In genomic region chr13:97883629-97884028, GRCm38 (mm10) we compare ENCODE assay signal across 27 mouse cellular contexts.
DNase-seq lines count a peak whose midpoint lies in the region; ATAC-seq lines count a peak whose summit lies in the region.
"Had no signal": no experiment of that assay in that cellular context is flagged by ENCODE, and none has a peak within 500 bp of the region (broad histone marks: within the 10 kb centered on the region; RNA-seq: fewer than 3 reads in every experiment).

No protein-coding gene starts in this region.

- H3K4me2 ChIP-seq in lung, embryonic 15.5 days, result no peak overlapping the region
- H3K4me2 ChIP-seq in lung, embryonic 16.5 days (ENCODE audit: low read depth, low read length), result no peak overlapping the region
- H3K4me2 ChIP-seq: embryonic facial prominence, embryonic 13.5 days; forebrain, embryonic 12.5 days; forebrain, embryonic 15.5 days; heart, embryonic 13.5 days; hindbrain, embryonic 12.5 days; hindbrain, embryonic 15.5 days had no signal

- DNase-seq in lung, postnatal 25 days (ENCODE audit: low spot score), result peak; percentile 43
- no peak for DNase-seq in midbrain, embryonic 10.5 days (ENCODE audit: low spot score)
- DNase-seq in heart, postnatal 4 days, result no peak
- DNase-seq: adrenal gland, adult 2 months; adrenal gland, postnatal 14 days; cerebellum, adult 11-12 months; cerebellum, adult 8-10 months; cerebellum, postnatal 10 days; cerebellum, postnatal 36 days; embryo, embryonic 11 days; gastrocnemius, postnatal 10 days; gastrocnemius, postnatal 36 days; heart, adult 2 months; heart, postnatal 14 days had no signal

- no peak overlapping the region for H3K9ac ChIP-seq in lung, embryonic 15.5 days
- no peak overlapping the region for H3K9ac ChIP-seq in lung, embryonic 16.5 days (ENCODE audit: low read length)
- H3K9ac ChIP-seq: embryonic facial prominence, embryonic 13.5 days; forebrain, embryonic 12.5 days; forebrain, embryonic 15.5 days; heart, embryonic 13.5 days; hindbrain, embryonic 12.5 days; hindbrain, embryonic 15.5 days had no signal

- H3K27ac ChIP-seq in lung, embryonic 15.5 days, result peak overlapping the region; percentile 27; the same call in 1 of the 2 replicates
- H3K27ac ChIP-seq in lung, embryonic 16.5 days (ENCODE audit: low read length), result no peak overlapping the region
- H3K27ac ChIP-seq in midbrain, embryonic 10.5 days (replicated peaks), result no peak overlapping the region
- H3K27ac ChIP-seq: embryonic facial prominence, embryonic 10.5 days; embryonic facial prominence, embryonic 13.5 days; forebrain, embryonic 12.5 days; forebrain, embryonic 15.5 days; heart, adult 2 months; heart, embryonic 10.5 days; heart, embryonic 13.5 days; hindbrain, embryonic 12.5 days; hindbrain, embryonic 15.5 days had no signal

- H3K4me3 ChIP-seq in lung, embryonic 15.5 days, result no peak overlapping the region
- H3K4me3 ChIP-seq in lung, embryonic 16.5 days (ENCODE audit: low read length), result no peak overlapping the region
- no peak overlapping the region for H3K4me3 ChIP-seq in midbrain, embryonic 10.5 days
- H3K4me3 ChIP-seq: embryonic facial prominence, embryonic 10.5 days; embryonic facial prominence, embryonic 13.5 days; erythroblast, embryonic 14.5 days; forebrain, embryonic 12.5 days; forebrain, embryonic 15.5 days; heart, adult 2 months; heart, embryonic 10.5 days; heart, embryonic 13.5 days; hindbrain, embryonic 12.5 days; hindbrain, embryonic 15.5 days had no signal

- no peak for ATAC-seq in lung, embryonic 15.5 days (ENCODE audit: borderline replicate concordance, extremely low read depth, low FRiP score, low TSS enrichment)
- ATAC-seq in lung, embryonic 16.5 days (ENCODE audit: low read depth), result peak; percentile 85
- no peak for ATAC-seq in frontal cortex, adult (ENCODE audit: low TSS enrichment)
- ATAC-seq: CD4-positive, CD25-positive, alpha-beta regulatory T cell, adult 4 months; forebrain, embryonic 15.5 days had no signal

- H3K9me3 ChIP-seq in lung, embryonic 15.5 days, result no peaks in the 10 kb centered on the region
- H3K9me3 ChIP-seq in lung, embryonic 16.5 days (ENCODE audit: control insufficient read depth, low read length), result no peaks in the 10 kb centered on the region
- no peaks in the 10 kb centered on the region for H3K9me3 ChIP-seq in midbrain, embryonic 10.5 days (replicated peaks)
- H3K9me3 ChIP-seq: embryonic facial prominence, embryonic 10.5 days; embryonic facial prominence, embryonic 13.5 days; forebrain, embryonic 12.5 days; forebrain, embryonic 15.5 days; heart, embryonic 10.5 days; heart, embryonic 13.5 days; hindbrain, embryonic 12.5 days; hindbrain, embryonic 15.5 days had no signal

- H3K4me1 ChIP-seq in lung, embryonic 15.5 days, result peaks cover 19% of the 10 kb centered on the region
- H3K4me1 ChIP-seq in lung, embryonic 16.5 days (replicated peaks; ENCODE audit: control insufficient read depth, insufficient read depth, low read length), result peaks cover 14% of the 10 kb centered on the region
- H3K4me1 ChIP-seq in midbrain, embryonic 10.5 days, result peaks cover 18% of the 10 kb centered on the region

- H3K27me3 ChIP-seq in lung, embryonic 15.5 days, result no peaks in the 10 kb centered on the region
- H3K27me3 ChIP-seq in lung, embryonic 16.5 days (ENCODE audit: control insufficient read depth, insufficient read depth, low read depth, low read length), result no peaks in the 10 kb centered on the region
- H3K27me3 ChIP-seq in midbrain, embryonic 10.5 days (ENCODE audit: low read depth, poor library complexity, severe bottlenecking), result peaks cover 15% of the 10 kb centered on the region
- H3K27me3 ChIP-seq: embryonic facial prominence, embryonic 13.5 days; forebrain, embryonic 15.5 days; heart, embryonic 13.5 days; hindbrain, embryonic 12.5 days; hindbrain, embryonic 15.5 days had no signal

- H3K36me3 ChIP-seq in lung, embryonic 15.5 days, result no peaks in the 10 kb centered on the region
- no peaks in the 10 kb centered on the region for H3K36me3 ChIP-seq in lung, embryonic 16.5 days (ENCODE audit: control insufficient read depth, insufficient read depth, low read length)
- H3K36me3 ChIP-seq in midbrain, embryonic 10.5 days, result no peaks in the 10 kb centered on the region
- H3K36me3 ChIP-seq: embryonic facial prominence, embryonic 10.5 days; embryonic facial prominence, embryonic 13.5 days; forebrain, embryonic 12.5 days; forebrain, embryonic 15.5 days; heart, embryonic 10.5 days; heart, embryonic 13.5 days; hindbrain, embryonic 12.5 days; hindbrain, embryonic 15.5 days had no signal

- whole genome bisulfite sequencing in lung, embryonic 15.5 days, result 45% methylated on average over 10 of the region's 10 CpGs
- 49% methylated on average over 10 of the region's 10 CpGs for WGBS in lung, embryonic 16.5 days
- 88% methylated on average over 10 of the region's 10 CpGs for WGBS in midbrain, embryonic 10.5 days
